Mouse (Mus musculus) heart, embryonic 15.5 days (tissue): ENCODE results near the gene Zbbx. TPM values are rescaled to one million over a fixed set of nuclear protein-coding genes. Genes with fewer than 3 reads are reported as not detected.

Experiments
- ATAC-seq: fragments of 200-750 bp; cut with Nextera tagmentation; replicated peaks from 2 replicates; pipeline ENCODE4 v1.8.0; 2017; ENCODE audit warnings: low read depth, moderate TSS enrichment; ENCODE audit not compliant: insufficient number of reproducible peaks, insufficient read depth, low FRiP score
- H3K27ac ChIP-seq: fragments of 300-500 bp; sonication (generic); 2 replicates; pipeline ENCODE4 v1.5.1; 2015; ENCODE audit warnings: mild to moderate bottlenecking, inconsistent platforms
- H3K27me3 ChIP-seq: fragments of 300-500 bp; sonication (generic); 2 replicates; pipeline ENCODE4 v1.6.1; 2015; ENCODE audit warnings: inconsistent platforms
- H3K36me3 ChIP-seq: fragments of 300-500 bp; sonication (generic); 2 replicates; pipeline ENCODE4 v1.6.1; 2015; ENCODE audit warnings: mild to moderate bottlenecking, inconsistent platforms
- H3K4me1 ChIP-seq: fragments of 300-500 bp; sonication (generic); replicated peaks from 2 replicates; pipeline ENCODE4 v1.6.1; 2015; ENCODE audit warnings: inconsistent platforms
- H3K4me2 ChIP-seq: fragments of 300-500 bp; sonication (generic); 2 replicates; pipeline ENCODE4 v1.6.1; 2015; ENCODE audit warnings: inconsistent platforms, mild to moderate bottlenecking, moderate library complexity
- H3K4me3 ChIP-seq: fragments of 300-500 bp; sonication (generic); 2 replicates; pipeline ENCODE4 v1.5.1; 2015; ENCODE audit warnings: mild to moderate bottlenecking, inconsistent platforms
- H3K9ac ChIP-seq: fragments of 300-500 bp; sonication (generic); 2 replicates; pipeline ENCODE4 v1.6.1; 2015; ENCODE audit warnings: mild to moderate bottlenecking, inconsistent platforms
- H3K9me3 ChIP-seq: fragments of 300-500 bp; sonication (generic); replicated peaks from 2 replicates; pipeline ENCODE4 v1.6.1; 2016; ENCODE audit warnings: inconsistent platforms
- WGBS: fragments of 180-500 bp; shearing (Covaris S2); methylation state at CpG from one replicate; pipeline ENCODE4 v1.1.7; 2015; ENCODE audit warnings: mixed read lengths; 5-methylcytosine and 5-hydroxymethylcytosine counted together
- polyA plus RNA-seq: library from polyadenylated mRNA; unstranded; fragments of >200 nt; fragmentation: Nextera tagmentation; extraction: Ambion mirVana; gene quantifications from 2 replicates; pipeline ENCODE4 v1.2.1, GENCODE M21; 2015

Zbbx gene
- polyA plus RNA-seq: not detected in 2 replicates

DNA sequence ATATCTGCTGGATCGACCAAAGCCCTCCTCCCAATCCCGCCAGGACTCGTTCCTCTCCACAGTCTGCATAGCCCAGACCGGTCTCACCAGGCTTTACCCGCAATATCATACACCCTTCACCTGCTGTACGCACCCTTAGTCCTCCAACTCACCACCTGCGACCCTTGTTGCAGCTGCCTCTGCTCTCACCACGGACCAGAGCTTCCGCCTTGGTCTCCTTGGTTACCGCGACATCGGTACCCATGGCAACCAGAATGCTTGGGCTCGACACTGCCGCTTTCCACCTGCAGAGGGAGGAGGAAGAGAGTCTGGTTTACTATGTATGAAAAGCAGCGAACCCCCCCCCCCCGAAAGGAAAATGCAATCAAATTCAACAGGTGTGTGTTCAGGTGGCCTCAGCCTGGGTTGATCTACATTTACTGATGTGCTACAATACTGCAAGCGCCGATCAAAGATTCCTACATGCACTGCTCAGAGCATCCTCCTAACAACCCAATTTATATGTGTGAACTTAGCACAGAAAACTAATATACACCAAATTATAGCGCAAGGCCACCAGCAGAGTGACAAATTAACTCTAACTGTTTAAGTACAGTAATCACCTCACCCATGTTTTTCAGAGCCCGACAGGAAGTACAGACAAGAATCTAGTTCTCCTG is at the start of gene Zbbx:
TSS of gene Zbbx (minus strand) at position 197 of the 659 bp plus-strand sequence.
- no peaks in the 10 kb centered on the region for H3K36me3 ChIP-seq
- no peaks in the 10 kb centered on the region for H3K27me3 ChIP-seq
- peak within 1 kb of the TSS; percentile 60 for H3K4me2 ChIP-seq
- H3K27ac ChIP-seq: no peak within 1 kb of the TSS
- no peak within 1 kb of the TSS for H3K9ac ChIP-seq
- peak within 1 kb of the TSS; percentile 33 for H3K4me3 ChIP-seq
- peak; percentile 67 for ATAC-seq
- WGBS: 16% methylated on average over 20 of the region's 20 CpGs
- no peaks in the 10 kb centered on the region for H3K9me3 ChIP-seq
- H3K4me1 ChIP-seq: peaks cover 4% of the 10 kb centered on the region; the same call in 1 of the 2 replicates

DNA sequence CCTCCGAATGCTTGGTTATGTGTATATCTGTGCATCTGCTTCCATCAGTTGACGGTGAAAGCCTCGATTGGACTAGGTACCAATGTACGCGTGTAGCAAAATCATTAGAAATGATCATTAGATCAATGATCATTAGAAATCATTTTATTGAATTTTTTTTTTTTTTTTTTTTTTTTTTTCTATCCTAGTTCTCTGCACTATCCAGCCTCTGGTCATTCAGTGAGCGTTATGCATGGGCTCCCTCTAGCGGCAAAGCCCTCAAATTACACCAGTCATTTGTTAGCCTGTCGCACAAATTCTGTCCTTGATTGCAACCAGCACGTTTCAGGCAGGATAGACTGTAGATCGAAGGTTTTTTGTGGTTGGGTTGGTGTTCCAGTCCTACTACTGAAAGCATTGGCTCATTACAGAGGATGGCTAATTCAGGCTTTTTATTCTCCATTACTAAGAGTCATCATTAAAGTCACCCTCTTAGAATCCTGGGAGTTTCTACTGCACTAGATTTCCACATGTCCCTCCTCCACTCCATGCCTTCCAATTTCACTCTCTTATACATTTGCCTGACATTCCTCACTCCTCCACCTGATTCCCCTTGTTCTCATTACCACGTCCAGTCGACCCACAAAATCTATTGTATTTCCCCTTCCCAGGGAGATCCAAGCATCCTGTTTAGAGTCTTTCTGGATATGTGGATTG is 38.1 kb upstream of the Zbbx start:
- no peak overlapping the region for H3K27ac ChIP-seq
- no peaks in the 10 kb centered on the region for H3K36me3 ChIP-seq
- 36% methylated on average over 12 of the region's 12 CpGs for WGBS
- H3K4me1 ChIP-seq: no peaks in the 10 kb centered on the region
- H3K9me3 ChIP-seq: no peaks in the 10 kb centered on the region
- no peaks in the 10 kb centered on the region for H3K27me3 ChIP-seq
- no peak overlapping the region for H3K4me3 ChIP-seq
- ATAC-seq: no peak
- no peak overlapping the region for H3K9ac ChIP-seq
- no peak overlapping the region for H3K4me2 ChIP-seq

- H3K27ac ChIP-seq: no peak overlapping the region
- no peak overlapping the region for H3K4me3 ChIP-seq
- no peaks in the 10 kb centered on the region for H3K4me1 ChIP-seq
- no peak for ATAC-seq
- no peak overlapping the region for H3K4me2 ChIP-seq
- no peaks in the 10 kb centered on the region for H3K36me3 ChIP-seq
- WGBS: 72% methylated on average over 1 of the region's 1 CpGs
- no peak overlapping the region for H3K9ac ChIP-seq
- H3K27me3 ChIP-seq: no peaks in the 10 kb centered on the region
- H3K9me3 ChIP-seq: no peaks in the 10 kb centered on the region
These were observed 17.8 kb upstream of the Zbbx start for GRCm38 (mm10) chr3:75182606-75183005.

GRCm38 (mm10) chr3:75141876-75142275 is 23.0 kb downstream of the Zbbx start:
- Histone ChIP-seq H3K9ac (no peak overlapping the region), H3K27ac (no peak overlapping the region), H3K4me2 (no peak overlapping the region), H3K27me3 (no peaks in the 10 kb centered on the region), H3K9me3 (no peaks in the 10 kb centered on the region), H3K36me3 (no peaks in the 10 kb centered on the region), H3K4me1 (no peaks in the 10 kb centered on the region), H3K4me3 (no peak overlapping the region)
- 66% methylated on average over 3 of the region's 3 CpGs for WGBS
- no peak for ATAC-seq

DNA sequence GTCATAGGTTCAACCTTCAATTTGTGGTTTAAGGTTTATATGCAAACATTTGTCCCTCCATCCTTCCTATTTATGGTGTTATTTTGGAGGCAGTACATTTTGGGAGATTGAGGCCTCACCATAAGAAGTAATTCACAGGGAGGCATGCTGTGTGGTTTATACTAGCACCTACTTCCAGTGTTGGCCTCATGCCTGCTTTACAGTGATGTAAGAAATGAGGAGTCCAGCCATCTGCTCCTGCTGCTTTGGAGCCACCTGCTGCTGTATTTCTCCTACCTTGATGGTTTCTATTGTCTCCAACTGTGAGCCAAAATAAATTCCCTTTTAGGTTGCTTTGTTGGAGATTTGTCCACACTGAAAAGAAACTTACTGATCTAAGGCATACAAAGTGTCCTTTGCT is 60.0 kb downstream of the Zbbx start:
- Histone ChIP-seq H3K9ac (no peak overlapping the region), H3K27me3 (no peaks in the 10 kb centered on the region), H3K4me3 (no peak overlapping the region), H3K36me3 (no peaks in the 10 kb centered on the region), H3K4me2 (no peak overlapping the region), H3K9me3 (no peaks in the 10 kb centered on the region), H3K4me1 (no peaks in the 10 kb centered on the region), H3K27ac (no peak overlapping the region)
- ATAC-seq: no peak

GRCm38 (mm10) chr3:75085762-75086161 is 79.1 kb downstream of the Zbbx start:
- ATAC-seq: no peak
- H3K9me3 ChIP-seq: no peaks in the 10 kb centered on the region
- H3K4me2 ChIP-seq: no peak overlapping the region
- H3K36me3 ChIP-seq: no peaks in the 10 kb centered on the region
- no peak overlapping the region for H3K9ac ChIP-seq
- H3K27me3 ChIP-seq: no peaks in the 10 kb centered on the region
- no peak overlapping the region for H3K4me3 ChIP-seq
- H3K27ac ChIP-seq: no peak overlapping the region
- WGBS: 74% methylated on average over 1 of the region's 1 CpGs
- H3K4me1 ChIP-seq: no peaks in the 10 kb centered on the region

DNA sequence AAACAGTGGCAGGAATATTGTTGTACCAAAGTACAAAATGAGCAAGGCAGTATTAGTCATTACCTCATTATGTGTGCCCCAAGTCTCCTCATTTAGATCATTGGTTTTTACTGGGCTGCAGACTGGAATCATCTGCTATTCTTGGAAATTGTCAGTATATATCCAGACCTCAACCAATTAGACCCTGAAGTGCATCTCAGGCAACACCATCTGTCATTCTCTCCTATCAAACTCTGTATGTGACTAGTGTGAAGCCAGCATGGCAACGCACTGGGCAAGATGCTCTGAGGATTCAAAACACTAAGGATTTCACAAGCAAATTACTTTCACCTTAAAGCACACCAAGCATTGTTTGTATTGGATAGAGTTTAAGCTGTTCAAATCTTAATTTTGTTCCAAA is 85.9 kb downstream of the Zbbx start:
- H3K36me3 ChIP-seq: no peaks in the 10 kb centered on the region
- no peak overlapping the region for H3K4me3 ChIP-seq
- H3K9me3 ChIP-seq: no peaks in the 10 kb centered on the region
- no peak for ATAC-seq
- no peak overlapping the region for H3K27ac ChIP-seq
- 63% methylated on average over 1 of the region's 1 CpGs for WGBS
- H3K27me3 ChIP-seq: no peaks in the 10 kb centered on the region
- H3K9ac ChIP-seq: no peak overlapping the region
- H3K4me2 ChIP-seq: no peak overlapping the region
- H3K4me1 ChIP-seq: no peaks in the 10 kb centered on the region

- no peak overlapping the region for H3K4me3 ChIP-seq
- no peaks in the 10 kb centered on the region for H3K36me3 ChIP-seq
- no peaks in the 10 kb centered on the region for H3K27me3 ChIP-seq
- WGBS: 77% methylated on average over 1 of the region's 1 CpGs
- ATAC-seq: no peak
- no peak overlapping the region for H3K4me2 ChIP-seq
- H3K4me1 ChIP-seq: no peaks in the 10 kb centered on the region
- H3K9me3 ChIP-seq: no peaks in the 10 kb centered on the region; the same call in 1 of the 2 replicates
- H3K27ac ChIP-seq: no peak overlapping the region
- no peak overlapping the region for H3K9ac ChIP-seq
These were observed 155.1 kb downstream of the Zbbx start for GRCm38 (mm10) chr3:75009701-75010100.

Other genes with a start within 250 kb of the Zbbx start
- not detected in 2 replicates for gene Serpini2, start 105.0 kb upstream of the Zbbx start, polyA plus RNA-seq